Mouse (Mus musculus) G1E (cell line): Measurements from ENCODE around the gene Cdc16.

Experiments
- CTCF ChIP-seq: IDR thresholded peaks from 2 replicates; pipeline ENCODE4 v1.5.1; 2012; ENCODE audit warnings: low read depth, low read length, inconsistent platforms, mixed read lengths
- GATA1 ChIP-seq: IDR thresholded peaks from 2 replicates; pipeline ENCODE4 v1.6.1; 2012; ENCODE audit warnings: borderline replicate concordance, low read length, inconsistent platforms, mixed read lengths
- GATA2 ChIP-seq: IDR thresholded peaks from 2 replicates; pipeline ENCODE4 v1.6.1; 2012; ENCODE audit warnings: low read depth, low read length, inconsistent platforms, borderline replicate concordance

DNA sequence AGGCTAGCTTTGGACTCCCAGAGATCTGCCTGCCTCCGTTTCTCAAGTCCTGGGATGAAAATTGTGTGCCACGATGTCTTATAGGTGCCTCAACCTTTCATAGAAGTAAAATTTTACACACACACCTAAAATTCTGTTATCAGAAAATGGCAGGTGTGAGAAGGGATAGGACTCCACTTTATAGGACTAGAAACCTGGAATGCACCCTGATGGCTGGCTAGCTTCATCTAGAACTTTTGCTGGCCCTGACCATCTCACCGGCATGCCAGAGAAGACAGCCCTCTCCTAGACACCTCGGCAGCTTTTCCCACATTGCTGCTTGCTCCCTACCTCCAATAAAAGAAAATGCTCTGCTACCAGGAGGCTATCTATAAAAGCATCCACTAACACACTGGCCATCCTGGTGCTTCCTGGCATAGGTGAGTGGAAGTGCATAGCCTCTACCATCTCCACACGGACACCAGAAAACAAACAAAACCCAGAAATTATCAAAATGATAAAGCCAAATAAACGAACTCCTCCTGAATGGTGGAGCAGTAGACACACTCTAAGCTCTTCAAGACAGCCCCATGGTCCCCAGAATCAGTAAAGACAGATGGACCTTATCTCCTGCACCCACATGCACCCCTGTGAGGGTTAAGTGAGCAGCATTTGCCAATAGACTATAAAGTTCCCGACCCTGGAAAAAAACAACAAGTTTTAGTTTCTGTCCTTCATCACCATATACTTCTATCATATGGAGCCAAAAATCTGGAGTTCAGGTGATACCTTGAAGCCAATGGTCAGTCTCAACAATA is 16.5 kb upstream of the Cdc16 start:
- no peak for TF ChIP-seq CTCF
- TF ChIP-seq GATA2: no peak
- TF ChIP-seq GATA1: no peak
